Mouse (Mus musculus) midbrain, embryonic 16.5 days (tissue): ENCODE measurements around the gene Alpl. TPM values are rescaled to one million over a fixed set of nuclear protein-coding genes. Genes with fewer than 3 reads are reported as not detected.

ENCODE experiments used
- ATAC-seq: fragments of 200-750 bp; cut with Nextera tagmentation; 2 replicates; pipeline ENCODE4 v1.8.0; 2017; ENCODE audit warnings: moderate TSS enrichment
- H3K27ac ChIP-seq: fragments of 300-500 bp; sonication (generic); 2 replicates; pipeline ENCODE4 v1.5.1; 2014; ENCODE audit warnings: mild to moderate bottlenecking, low read length, mixed read lengths
- H3K27me3 ChIP-seq: fragments of 300-500 bp; sonication (generic); 2 replicates; pipeline ENCODE4 v1.6.1; 2014; ENCODE audit warnings: low read depth, low read length, mixed read lengths; ENCODE audit not compliant: control insufficient read depth, insufficient read depth
- H3K36me3 ChIP-seq: fragments of 300-500 bp; sonication (generic); 2 replicates; pipeline ENCODE4 v1.6.1; 2014; ENCODE audit warnings: mild to moderate bottlenecking, low read length, moderate library complexity, mixed read lengths; ENCODE audit not compliant: control insufficient read depth, insufficient read depth
- H3K4me1 ChIP-seq: fragments of 300-500 bp; sonication (generic); 2 replicates; pipeline ENCODE4 v1.6.1; 2014; ENCODE audit warnings: mild to moderate bottlenecking, low read length, mixed read lengths; ENCODE audit not compliant: control insufficient read depth, insufficient read depth
- H3K4me2 ChIP-seq: fragments of 300-500 bp; sonication (generic); 2 replicates; pipeline ENCODE4 v1.6.1; 2014; ENCODE audit warnings: mild to moderate bottlenecking, low read length, mixed read lengths
- H3K4me3 ChIP-seq: fragments of 300-500 bp; sonication (generic); 2 replicates; pipeline ENCODE4 v1.5.1; 2014; ENCODE audit warnings: low read depth, mild to moderate bottlenecking, low read length, moderate library complexity, mixed read lengths
- H3K9ac ChIP-seq: fragments of 300-500 bp; sonication (generic); 2 replicates; pipeline ENCODE4 v1.6.1; 2014; ENCODE audit warnings: low read depth, low read length, mixed read lengths
- H3K9me3 ChIP-seq: fragments of 300-500 bp; sonication (generic); replicated peaks from 2 replicates; pipeline ENCODE4 v1.6.1; 2014; ENCODE audit warnings: mild to moderate bottlenecking, low read length, mixed read lengths; ENCODE audit not compliant: control insufficient read depth, poor library complexity, severe bottlenecking
- WGBS: fragments of 180-500 bp; shearing (Covaris S2); extraction: QIAGEN DNeasy Blood & Tissue Kit; methylation state at CpG from one replicate; pipeline ENCODE4 v1.1.7; 2014; 5-methylcytosine and 5-hydroxymethylcytosine counted together
- polyA plus RNA-seq: library from polyadenylated mRNA; unstranded; fragments of >200 nt; fragmentation: Nextera tagmentation; extraction: Ambion mirVana; gene quantifications from 2 replicates; pipeline ENCODE4 v1.2.1, GENCODE M21; 2015

Gene Alpl
- polyA plus RNA-seq, 1 experiment from 2014 or later: 12.1 TPM

DNA sequence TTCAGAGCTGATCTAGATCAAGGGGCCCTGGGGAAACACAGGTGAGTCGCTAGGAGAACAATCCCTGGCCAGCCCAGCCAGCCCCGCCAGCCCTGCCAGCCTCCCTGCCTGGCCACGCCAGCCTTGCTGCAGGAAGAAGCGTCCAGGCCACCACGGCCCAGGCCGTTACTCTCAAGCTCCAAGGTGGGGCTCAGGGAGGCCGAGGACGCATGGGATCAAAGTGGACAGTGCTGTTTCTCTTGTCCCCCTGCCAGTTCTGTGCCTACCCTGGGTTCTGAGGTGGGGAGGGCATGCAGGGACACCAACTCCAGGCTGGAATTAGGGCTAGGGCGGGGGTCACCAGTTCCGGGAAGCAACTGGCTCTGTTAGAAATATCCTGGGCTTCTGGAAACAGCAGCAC is 64.3 kb downstream of the Alpl start:
- peaks cover 15% of the 10 kb centered on the region for H3K4me1 ChIP-seq
- H3K9ac ChIP-seq: no peak overlapping the region
- no peaks in the 10 kb centered on the region for H3K27me3 ChIP-seq
- no peaks in the 10 kb centered on the region for H3K9me3 ChIP-seq
- WGBS: 69% methylated on average over 10 of the region's 10 CpGs
- no peak for ATAC-seq
- no peak overlapping the region for H3K4me2 ChIP-seq
- no peak overlapping the region for H3K27ac ChIP-seq
- no peak overlapping the region for H3K4me3 ChIP-seq
- H3K36me3 ChIP-seq: no peaks in the 10 kb centered on the region

DNA sequence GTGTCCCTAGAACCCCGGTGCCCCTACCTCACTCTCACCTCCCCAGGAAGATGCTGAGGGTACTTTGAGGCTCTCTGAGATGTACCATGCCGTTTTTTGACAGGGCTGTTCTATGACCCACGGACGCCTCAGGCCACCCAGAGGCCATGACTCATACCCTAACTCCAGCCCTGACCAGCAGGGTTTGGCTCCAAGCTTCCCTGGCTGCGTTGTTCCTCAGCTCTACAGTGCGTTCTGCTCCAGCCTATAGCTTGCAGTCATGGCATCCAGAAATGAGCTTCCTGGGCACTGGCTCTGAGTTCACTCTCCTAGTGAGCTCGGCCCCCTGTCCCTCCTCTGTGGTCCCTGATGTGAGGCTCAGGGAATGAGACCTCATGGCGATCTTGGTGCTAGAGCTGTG is 65.4 kb downstream of the Alpl start:
- no peak for ATAC-seq
- Histone ChIP-seq H3K9me3 (no peaks in the 10 kb centered on the region), H3K36me3 (no peaks in the 10 kb centered on the region), H3K4me2 (no peak overlapping the region), H3K4me1 (peaks cover 15% of the 10 kb centered on the region), H3K9ac (no peak overlapping the region), H3K27ac (no peak overlapping the region), H3K27me3 (no peaks in the 10 kb centered on the region), H3K4me3 (no peak overlapping the region)
- WGBS: 89% methylated on average over 8 of the region's 8 CpGs

DNA sequence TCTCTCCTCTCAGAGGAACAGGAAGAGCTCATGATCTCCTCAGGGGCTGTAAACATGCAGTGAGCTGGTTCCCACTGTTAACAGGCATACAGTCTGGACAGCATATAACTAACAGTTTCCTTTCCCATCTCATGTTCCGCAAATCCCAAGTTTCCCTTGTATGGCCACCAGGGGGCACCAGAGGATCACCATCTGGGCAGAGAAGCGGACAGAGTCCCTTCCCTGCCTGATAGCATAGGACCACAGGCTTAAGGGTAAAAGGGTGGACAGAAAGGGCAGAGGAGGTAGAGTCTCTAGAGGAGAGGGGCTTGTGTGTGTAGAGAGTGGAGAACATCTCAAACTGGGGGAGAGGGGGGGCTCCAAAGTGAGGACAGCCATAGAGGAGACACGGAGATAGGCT is 66.0 kb downstream of the Alpl start:
- Histone ChIP-seq H3K9ac (no peak overlapping the region), H3K9me3 (no peaks in the 10 kb centered on the region), H3K4me2 (no peak overlapping the region), H3K4me3 (no peak overlapping the region), H3K4me1 (peaks cover 15% of the 10 kb centered on the region), H3K27ac (no peak overlapping the region), H3K36me3 (no peaks in the 10 kb centered on the region; the same call in 1 of the 2 replicates), H3K27me3 (no peaks in the 10 kb centered on the region)
- 20% methylated on average over 3 of the region's 3 CpGs for WGBS
- ATAC-seq: peak; percentile 37

DNA sequence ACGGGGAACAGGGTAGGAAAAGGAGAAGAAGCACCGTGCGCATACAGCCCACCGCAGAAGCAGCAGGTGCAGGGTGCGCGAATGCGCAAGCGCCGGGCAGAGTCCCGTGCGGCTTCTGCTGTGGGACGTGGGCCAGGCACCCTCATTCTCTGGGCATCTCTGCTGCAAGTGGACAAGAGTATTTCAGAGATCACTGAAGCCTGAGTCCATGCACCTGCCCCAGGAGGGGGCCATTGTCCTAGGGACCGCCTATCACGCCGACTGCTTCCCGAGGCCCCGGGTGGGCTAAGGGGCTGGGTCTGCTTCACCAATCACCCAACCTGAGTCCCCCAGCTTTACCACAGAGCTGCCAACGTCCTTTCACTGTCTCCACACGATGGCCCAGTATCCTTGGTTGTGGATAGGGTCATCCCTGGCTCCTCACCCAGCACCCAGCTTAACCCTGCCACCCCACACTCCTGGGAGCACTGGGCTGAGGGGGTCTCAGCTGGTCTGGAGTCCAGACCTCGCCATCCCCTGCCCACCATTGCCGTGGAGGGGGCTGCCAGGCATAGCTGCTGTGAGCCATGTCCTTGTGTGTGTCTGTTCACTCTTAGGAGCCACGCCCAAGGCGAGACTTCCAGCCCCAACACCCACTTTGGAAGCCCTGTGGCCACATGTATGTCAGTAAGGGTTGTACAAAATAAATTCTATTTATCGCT is 66.9 kb downstream of the Alpl start:
- ATAC-seq: peak; percentile 26; the same call in 1 of the 2 replicates
- Histone ChIP-seq H3K4me1 (peaks cover 15% of the 10 kb centered on the region), H3K4me2 (peak overlapping the region; percentile 55), H3K4me3 (peak overlapping the region; percentile 21; the same call in 1 of the 2 replicates), H3K27me3 (no peaks in the 10 kb centered on the region), H3K9ac (peak overlapping the region; percentile 18), H3K27ac (no peak overlapping the region), H3K9me3 (no peaks in the 10 kb centered on the region), H3K36me3 (peaks cover 5% of the 10 kb centered on the region)
- 19% methylated on average over 24 of the region's 24 CpGs for WGBS

DNA sequence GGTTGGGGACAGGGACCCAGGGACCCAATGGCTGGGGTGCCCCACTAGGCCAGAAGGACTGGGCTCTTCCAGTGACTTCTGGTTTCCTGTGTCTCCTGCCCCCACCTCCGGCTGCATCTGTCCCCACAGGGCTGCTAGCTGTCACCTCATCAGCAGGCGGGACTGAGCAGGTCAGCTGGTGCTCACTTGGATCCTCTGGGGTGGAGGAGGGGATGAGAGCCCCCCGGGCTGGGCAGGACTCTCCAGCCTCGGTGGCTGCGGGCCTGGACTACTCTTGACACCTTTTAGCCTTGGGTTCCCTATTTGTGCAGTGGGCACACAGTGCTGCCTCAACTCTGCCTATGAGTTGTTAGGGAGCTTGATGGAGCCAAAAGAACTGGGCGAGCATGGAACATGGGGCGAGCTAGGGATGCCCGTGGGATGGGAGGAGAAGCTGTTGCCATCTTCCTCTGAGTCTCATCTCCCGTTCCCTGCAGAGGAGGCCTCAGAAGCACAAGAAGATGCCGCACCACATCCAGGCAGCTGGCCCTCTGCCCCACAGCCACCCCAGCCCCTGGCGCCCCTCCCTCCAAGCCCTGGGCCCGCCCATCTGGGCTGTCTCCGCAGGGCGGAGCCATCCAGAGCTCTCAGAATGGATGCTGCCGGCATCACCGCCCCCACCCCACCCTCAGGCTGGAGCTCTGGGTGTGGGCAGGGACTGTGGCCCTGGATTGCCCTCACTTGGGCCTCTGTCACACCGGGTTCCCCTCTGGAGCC is 67.6 kb downstream of the Alpl start:
- peak overlapping the region; percentile 21; the same call in 1 of the 2 replicates for H3K4me3 ChIP-seq
- WGBS: 5% methylated on average over 16 of the region's 17 CpGs
- no peaks in the 10 kb centered on the region for H3K9me3 ChIP-seq

DNA sequence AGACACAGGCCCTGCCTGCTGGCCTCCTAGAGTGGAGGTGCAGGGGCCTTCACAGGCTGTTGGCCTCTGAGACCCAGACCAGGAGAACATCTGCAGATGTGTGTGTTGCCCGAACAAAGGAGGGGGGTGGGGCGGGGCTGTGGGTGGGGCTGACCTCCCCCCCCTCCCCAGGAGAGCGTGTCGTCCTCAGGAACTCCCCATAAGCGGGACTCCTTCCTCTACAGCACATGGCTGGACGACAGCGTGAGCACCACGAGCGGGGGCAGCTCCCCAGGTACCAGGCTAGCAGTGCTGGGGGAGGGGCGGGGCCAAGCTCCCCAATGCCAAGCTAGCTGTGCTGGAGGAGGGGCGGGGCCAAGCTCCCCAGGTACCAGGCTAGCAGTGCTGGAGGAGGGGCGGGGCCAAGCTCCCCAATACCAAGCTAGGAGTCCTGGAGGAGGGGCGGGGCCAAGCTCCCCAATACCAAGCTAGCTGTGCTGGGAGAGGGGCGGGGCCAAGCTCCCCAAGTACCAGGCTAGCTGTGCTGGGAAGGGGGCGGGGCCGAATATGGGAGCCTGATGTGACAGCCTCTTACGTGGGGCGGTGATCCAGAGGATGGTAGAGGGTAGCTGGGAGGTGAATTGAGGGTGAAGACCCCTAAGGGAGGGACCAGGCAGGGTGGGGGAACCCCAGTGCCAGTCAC is 68.5 kb downstream of the Alpl start:
- H3K4me3 ChIP-seq: no peak overlapping the region
- peaks cover 5% of the 10 kb centered on the region for H3K36me3 ChIP-seq
- H3K4me2 ChIP-seq: peak overlapping the region; percentile 55
- WGBS: 4% methylated on average over 11 of the region's 18 CpGs
- no peak overlapping the region for H3K27ac ChIP-seq
- peak; percentile 15; the same call in 1 of the 2 replicates for ATAC-seq
- no peaks in the 10 kb centered on the region; the same call in 1 of the 2 replicates for H3K27me3 ChIP-seq
- H3K9ac ChIP-seq: peak overlapping the region; percentile 18; the same call in 1 of the 2 replicates
- H3K9me3 ChIP-seq: no peaks in the 10 kb centered on the region
- peaks cover 21% of the 10 kb centered on the region for H3K4me1 ChIP-seq

More for the DNA sequence above, 67.6 kb downstream of the Alpl start:
- H3K27ac ChIP-seq: no peak overlapping the region
- peaks cover 17% of the 10 kb centered on the region for H3K4me1 ChIP-seq
- peak overlapping the region; percentile 18 for H3K9ac ChIP-seq
- H3K4me2 ChIP-seq: peak overlapping the region; percentile 55
- H3K27me3 ChIP-seq: no peaks in the 10 kb centered on the region; the same call in 1 of the 2 replicates
- no peak for ATAC-seq
- H3K36me3 ChIP-seq: peaks cover 5% of the 10 kb centered on the region

DNA sequence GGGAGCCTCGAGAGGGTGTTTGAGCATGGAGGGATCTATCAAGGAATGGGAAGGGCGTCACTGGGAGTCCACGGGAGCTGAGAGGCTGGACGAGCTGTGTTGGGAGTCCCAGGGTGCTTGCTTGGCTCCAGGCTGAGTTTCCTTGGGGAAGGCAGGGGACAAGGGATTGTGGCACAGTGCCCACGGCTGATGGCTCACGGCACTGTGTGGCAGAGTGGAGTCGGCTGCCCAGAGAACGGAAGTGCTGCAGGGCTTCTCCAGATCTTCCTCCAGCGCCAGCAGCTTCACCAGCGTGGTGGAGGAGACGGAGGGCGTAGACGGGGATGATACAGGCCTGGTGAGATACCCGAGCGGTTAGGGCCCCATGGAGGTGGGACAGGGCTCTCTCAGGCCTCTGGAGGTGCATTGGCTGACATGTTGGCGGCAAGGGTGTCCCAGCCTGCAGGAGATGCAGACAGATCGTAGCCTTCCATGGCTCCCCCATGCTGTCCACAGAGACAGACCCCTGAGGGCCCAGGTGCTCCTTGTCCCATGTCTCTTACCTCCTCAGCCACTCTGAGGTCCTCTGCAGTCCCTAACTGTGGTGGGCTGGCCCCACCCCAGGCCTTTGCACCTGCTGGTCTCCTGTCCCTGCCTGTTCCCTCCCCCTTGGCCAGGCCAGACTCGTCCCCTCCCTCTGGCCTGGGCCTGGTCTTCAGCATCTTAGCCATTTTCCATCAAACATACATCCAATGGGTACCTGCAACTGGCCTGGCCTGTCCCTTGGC is 69.3 kb downstream of the Alpl start:
- Histone ChIP-seq H3K4me1 (peaks cover 23% of the 10 kb centered on the region), H3K9me3 (no peaks in the 10 kb centered on the region), H3K9ac (peak overlapping the region; percentile 26; the same call in 1 of the 2 replicates), H3K4me3 (no peak overlapping the region), H3K27ac (no peak overlapping the region), H3K36me3 (peaks cover 8% of the 10 kb centered on the region), H3K4me2 (no peak overlapping the region), H3K27me3 (no peaks in the 10 kb centered on the region; the same call in 1 of the 2 replicates)
- 75% methylated on average over 18 of the region's 18 CpGs for whole genome bisulfite sequencing
- no peak for ATAC-seq

DNA sequence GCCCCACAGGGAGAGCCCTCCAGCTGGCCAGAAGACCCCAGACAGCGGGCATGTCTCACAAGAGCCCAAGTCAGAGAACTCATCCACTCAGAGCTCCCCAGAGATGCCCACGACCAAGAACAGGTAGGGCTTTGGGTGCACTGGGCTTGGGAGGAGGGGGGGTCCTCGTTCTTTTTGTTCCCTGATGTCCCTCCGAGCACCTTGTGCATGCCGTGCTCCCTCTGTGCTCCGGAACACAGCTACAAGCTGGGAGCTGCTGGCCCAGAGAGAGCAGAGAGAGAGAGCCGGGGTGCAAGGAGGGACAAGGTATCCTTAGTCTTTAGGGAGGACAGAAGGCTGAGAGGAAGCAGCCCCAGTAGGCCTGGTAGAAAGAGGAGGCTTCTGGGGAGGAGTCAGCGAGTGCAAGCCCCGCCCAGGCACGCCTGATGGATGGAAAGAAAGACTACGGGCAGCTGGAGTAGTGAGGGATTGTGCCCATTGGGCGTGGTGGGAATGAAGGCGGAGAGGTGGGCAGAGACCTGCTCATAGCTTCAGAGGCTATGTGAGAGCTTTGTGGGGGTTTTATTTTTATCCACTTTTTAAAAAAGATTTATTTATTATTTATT is 70.5 kb downstream of the Alpl start:
- peaks cover 23% of the 10 kb centered on the region for H3K4me1 ChIP-seq
- ATAC-seq: no peak
- WGBS: 79% methylated on average over 13 of the region's 13 CpGs
- no peak overlapping the region for H3K27ac ChIP-seq
- no peak overlapping the region for H3K4me3 ChIP-seq
- H3K9ac ChIP-seq: no peak overlapping the region
- H3K9me3 ChIP-seq: no peaks in the 10 kb centered on the region
- no peaks in the 10 kb centered on the region; the same call in 1 of the 2 replicates for H3K27me3 ChIP-seq
- H3K36me3 ChIP-seq: peaks cover 9% of the 10 kb centered on the region
- H3K4me2 ChIP-seq: no peak overlapping the region
